Mouse (Mus musculus) lung, embryonic 16.5 days (tissue): ENCODE data around the gene AI413582. TPM values are rescaled to one million over a fixed set of nuclear protein-coding genes. Genes with fewer than 3 reads are reported as not detected.
A peak's percentile ranks its signal among the peaks of the same experiment; 100 is the strongest.

Experiments
- ATAC-seq: fragments of 200-750 bp; cut with Nextera tagmentation; 2 replicates; pipeline ENCODE4 v1.8.0; 2017; ENCODE audit warnings: low read depth, mild to moderate bottlenecking, moderate library complexity
- H3K27ac ChIP-seq: fragments of 300-500 bp; sonication (generic); 2 replicates; pipeline ENCODE4 v1.5.1; 2014; ENCODE audit warnings: mild to moderate bottlenecking, control low read depth, low read length
- H3K27me3 ChIP-seq: fragments of 300-500 bp; sonication (generic); 2 replicates; pipeline ENCODE4 v1.6.1; 2014; ENCODE audit warnings: low read depth, low read length, mixed read lengths; ENCODE audit not compliant: control insufficient read depth, insufficient read depth
- H3K36me3 ChIP-seq: fragments of 300-500 bp; sonication (generic); 2 replicates; pipeline ENCODE4 v1.6.1; 2014; ENCODE audit warnings: low read length; ENCODE audit not compliant: control insufficient read depth, insufficient read depth
- H3K4me1 ChIP-seq: fragments of 300-500 bp; sonication (generic); replicated peaks from 2 replicates; pipeline ENCODE4 v1.6.1; 2014; ENCODE audit warnings: low read length, mixed read lengths; ENCODE audit not compliant: control insufficient read depth, insufficient read depth
- H3K4me2 ChIP-seq: fragments of 300-500 bp; sonication (generic); 2 replicates; pipeline ENCODE4 v1.6.1; 2014; ENCODE audit warnings: low read depth, low read length, control low read depth
- H3K4me3 ChIP-seq: fragments of 300-500 bp; sonication (generic); 2 replicates; pipeline ENCODE4 v1.5.1; 2014; ENCODE audit warnings: mild to moderate bottlenecking, low read length, control low read depth
- H3K9ac ChIP-seq: fragments of 300-500 bp; sonication (generic); 2 replicates; pipeline ENCODE4 v1.6.1; 2014; ENCODE audit warnings: low read length, control low read depth
- H3K9me3 ChIP-seq: fragments of 300-500 bp; sonication (generic); 2 replicates; pipeline ENCODE4 v1.6.1; 2016; ENCODE audit warnings: low read length; ENCODE audit not compliant: control insufficient read depth
- WGBS: fragments of 180-500 bp; shearing (Covaris S2); extraction: QIAGEN DNeasy Blood & Tissue Kit; methylation state at CpG from one replicate; pipeline ENCODE4 v1.1.7; 2014; 5-methylcytosine and 5-hydroxymethylcytosine counted together
- polyA plus RNA-seq: library from polyadenylated mRNA; unstranded; fragments of >200 nt; fragmentation: Nextera tagmentation; extraction: Ambion mirVana; gene quantifications from 2 replicates; pipeline ENCODE4 v1.2.1, GENCODE M21; 2015

AI413582 gene
- polyA plus RNA-seq, 1 experiment from 2014 or later = 17.6 TPM

- Histone ChIP-seq H3K9me3 (no peaks in the 10 kb centered on the region), H3K27me3 (no peaks in the 10 kb centered on the region), H3K4me2 (no peak overlapping the region), H3K9ac (no peak overlapping the region), H3K36me3 (peaks cover 22% of the 10 kb centered on the region), H3K27ac (no peak overlapping the region), H3K4me3 (no peak overlapping the region), H3K4me1 (no peaks in the 10 kb centered on the region)
- no peak for ATAC-seq
- WGBS = 85% methylated on average over 13 of the region's 13 CpGs
Measured at GRCm38 (mm10) chr17:27583185-27583894, 17.8 kb upstream of the AI413582 start.

DNA sequence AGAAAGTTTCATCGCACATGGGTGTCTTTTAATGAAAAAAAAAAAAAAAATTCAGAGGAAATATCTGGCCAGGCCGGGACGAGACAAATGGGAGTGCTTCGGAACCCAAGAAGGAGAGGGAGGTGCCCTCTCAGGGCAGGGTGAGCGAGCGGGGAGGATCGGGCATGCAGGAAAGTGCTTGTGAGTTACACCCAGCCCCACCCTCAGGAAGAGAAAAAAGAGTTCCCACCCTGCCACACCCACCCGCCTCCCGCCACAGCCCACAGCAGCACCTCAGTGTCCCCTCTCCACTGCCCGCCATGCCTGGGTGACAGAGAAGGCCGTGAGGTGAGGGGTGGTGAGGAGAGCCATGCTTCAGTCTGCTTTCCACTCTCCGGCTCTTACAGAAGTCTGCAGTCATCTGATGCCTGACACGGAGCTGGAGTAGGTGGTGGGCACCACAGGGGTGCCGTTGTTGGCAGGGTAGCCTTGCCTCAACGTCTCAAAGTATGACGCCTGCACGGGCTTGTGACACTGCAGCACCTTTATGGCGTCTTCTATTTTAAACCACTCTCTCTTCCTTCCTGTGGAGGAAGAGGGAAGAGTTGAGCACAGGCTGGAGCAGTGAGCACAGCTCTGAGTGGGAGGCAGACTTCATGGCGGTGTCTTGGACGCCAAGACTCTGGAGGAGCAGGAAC, 15.0 kb upstream of the AI413582 start:
- H3K4me1 ChIP-seq = peaks cover 11% of the 10 kb centered on the region
- H3K27me3 ChIP-seq = no peaks in the 10 kb centered on the region
- no peak overlapping the region for H3K9ac ChIP-seq
- H3K27ac ChIP-seq = no peak overlapping the region
- no peak overlapping the region for H3K4me3 ChIP-seq
- 80% methylated on average over 20 of the region's 20 CpGs for WGBS
- no peak overlapping the region for H3K4me2 ChIP-seq
- ATAC-seq = no peak
- H3K36me3 ChIP-seq = peaks cover 21% of the 10 kb centered on the region
- H3K9me3 ChIP-seq = no peaks in the 10 kb centered on the region

DNA sequence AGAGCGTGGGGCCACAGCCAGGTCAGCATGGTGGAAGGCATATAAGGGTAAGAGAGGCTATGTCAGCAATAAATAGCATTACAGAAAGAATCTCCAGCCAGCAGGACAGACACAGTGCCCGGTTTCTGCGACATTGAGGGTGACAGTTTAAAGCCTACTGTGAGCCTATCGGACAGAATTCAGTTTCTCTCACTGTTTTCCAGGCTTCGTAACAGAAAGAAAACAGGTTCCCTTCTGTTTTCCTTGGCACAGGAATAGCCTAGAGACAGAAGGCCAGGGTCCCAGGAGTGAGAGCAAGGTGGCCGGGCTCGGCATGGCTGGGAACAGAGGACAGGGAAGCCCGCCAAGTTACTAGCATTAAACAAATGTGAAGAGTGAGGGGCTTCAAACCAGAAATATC, 14.3 kb upstream of the AI413582 start:
- H3K9me3 ChIP-seq = no peaks in the 10 kb centered on the region
- no peak for ATAC-seq
- no peak overlapping the region for H3K27ac ChIP-seq
- 91% methylated on average over 8 of the region's 8 CpGs for WGBS
- no peak overlapping the region for H3K4me3 ChIP-seq
- H3K4me2 ChIP-seq = no peak overlapping the region
- H3K9ac ChIP-seq = no peak overlapping the region
- peaks cover 21% of the 10 kb centered on the region for H3K36me3 ChIP-seq
- H3K4me1 ChIP-seq = peaks cover 13% of the 10 kb centered on the region
- no peaks in the 10 kb centered on the region for H3K27me3 ChIP-seq

- peaks cover 13% of the 10 kb centered on the region for H3K4me1 ChIP-seq
- no peak for ATAC-seq
- no peaks in the 10 kb centered on the region for H3K27me3 ChIP-seq
- H3K27ac ChIP-seq = no peak overlapping the region
- H3K36me3 ChIP-seq = peaks cover 21% of the 10 kb centered on the region
- WGBS = 93% methylated on average over 10 of the region's 10 CpGs
- no peak overlapping the region for H3K4me3 ChIP-seq
- H3K4me2 ChIP-seq = no peak overlapping the region
- no peaks in the 10 kb centered on the region for H3K9me3 ChIP-seq
- no peak overlapping the region for H3K9ac ChIP-seq
Measured at GRCm38 (mm10) chr17:27578487-27578886, 12.9 kb upstream of the AI413582 start.

DNA sequence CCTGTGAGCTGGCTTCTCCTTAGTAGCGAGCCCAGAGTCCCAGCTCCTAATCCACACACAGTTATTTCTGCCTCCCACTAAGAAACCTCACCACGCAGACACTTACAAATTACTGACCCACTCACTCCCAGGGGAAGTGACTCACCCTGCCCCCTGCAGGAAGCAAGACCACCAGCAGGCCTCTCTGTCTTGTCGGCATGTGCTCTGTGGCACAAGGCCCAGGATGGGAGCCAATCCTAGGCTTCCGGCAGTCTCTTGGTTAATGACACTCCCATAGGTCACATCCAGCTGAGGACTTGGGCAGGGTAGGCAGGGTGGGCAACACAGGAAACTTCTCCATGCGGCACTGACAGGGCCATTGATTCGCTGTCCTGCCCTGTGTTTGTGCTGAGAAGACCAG, 11.9 kb upstream of the AI413582 start:
- Histone ChIP-seq H3K9ac (no peak overlapping the region), H3K36me3 (peaks cover 21% of the 10 kb centered on the region), H3K4me3 (no peak overlapping the region), H3K27me3 (no peaks in the 10 kb centered on the region), H3K4me1 (peaks cover 13% of the 10 kb centered on the region), H3K27ac (no peak overlapping the region), H3K9me3 (no peaks in the 10 kb centered on the region), H3K4me2 (no peak overlapping the region)
- WGBS = 64% methylated on average over 6 of the region's 6 CpGs
- ATAC-seq = no peak

DNA sequence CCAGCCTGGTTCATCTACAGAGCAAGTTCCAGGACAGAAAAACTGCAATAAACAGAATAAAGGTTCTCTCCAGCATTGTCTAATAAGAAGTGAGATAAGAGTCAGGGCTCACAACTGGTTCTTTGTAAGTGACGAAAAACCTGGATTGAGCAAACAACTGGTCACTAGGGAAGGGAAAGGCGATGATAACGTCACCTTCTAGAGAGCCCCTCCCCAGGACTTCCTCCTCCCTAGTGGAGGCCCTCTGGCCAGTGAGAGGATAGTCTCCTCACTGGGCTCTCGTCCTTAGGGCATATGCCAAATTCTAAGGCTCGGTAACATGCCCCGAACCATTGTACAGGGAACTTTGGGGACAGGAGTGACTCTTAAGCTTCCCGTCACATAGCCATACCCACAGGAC, 10.5 kb upstream of the AI413582 start:
- H3K4me1 ChIP-seq = peaks cover 13% of the 10 kb centered on the region
- H3K4me2 ChIP-seq = no peak overlapping the region
- WGBS = 63% methylated on average over 7 of the region's 7 CpGs
- H3K9ac ChIP-seq = no peak overlapping the region
- H3K36me3 ChIP-seq = peaks cover 19% of the 10 kb centered on the region
- H3K4me3 ChIP-seq = no peak overlapping the region
- peak overlapping the region; percentile 48 for H3K27ac ChIP-seq
- H3K27me3 ChIP-seq = no peaks in the 10 kb centered on the region
- no peaks in the 10 kb centered on the region for H3K9me3 ChIP-seq
- ATAC-seq = no peak

GRCm38 (mm10) chr17:27575116-27575776, 9.7 kb upstream of the AI413582 start:
- Histone ChIP-seq H3K4me2 (no peak overlapping the region), H3K27ac (peak overlapping the region; percentile 63), H3K4me1 (peaks cover 13% of the 10 kb centered on the region), H3K9me3 (no peaks in the 10 kb centered on the region), H3K4me3 (no peak overlapping the region), H3K27me3 (no peaks in the 10 kb centered on the region), H3K36me3 (peaks cover 11% of the 10 kb centered on the region; the same call in 1 of the 2 replicates), H3K9ac (no peak overlapping the region)
- 56% methylated on average over 10 of the region's 10 CpGs for WGBS
- peak; percentile 13; the same call in 1 of the 2 replicates for ATAC-seq

- H3K36me3 ChIP-seq = peaks cover 8% of the 10 kb centered on the region; the same call in 1 of the 2 replicates
- peak overlapping the region; percentile 63 for H3K27ac ChIP-seq
- no peaks in the 10 kb centered on the region for H3K9me3 ChIP-seq
- H3K9ac ChIP-seq = no peak overlapping the region
- no peaks in the 10 kb centered on the region for H3K27me3 ChIP-seq
- H3K4me3 ChIP-seq = no peak overlapping the region
- ATAC-seq = peak; percentile 93
- H3K4me2 ChIP-seq = no peak overlapping the region
- 74% methylated on average over 15 of the region's 16 CpGs for WGBS
- peaks cover 13% of the 10 kb centered on the region for H3K4me1 ChIP-seq
Measured at GRCm38 (mm10) chr17:27574470-27575115, 9.0 kb upstream of the AI413582 start.
